ENCODE assay signal across 14 mouse cellular contexts in the genomic region with DNA sequence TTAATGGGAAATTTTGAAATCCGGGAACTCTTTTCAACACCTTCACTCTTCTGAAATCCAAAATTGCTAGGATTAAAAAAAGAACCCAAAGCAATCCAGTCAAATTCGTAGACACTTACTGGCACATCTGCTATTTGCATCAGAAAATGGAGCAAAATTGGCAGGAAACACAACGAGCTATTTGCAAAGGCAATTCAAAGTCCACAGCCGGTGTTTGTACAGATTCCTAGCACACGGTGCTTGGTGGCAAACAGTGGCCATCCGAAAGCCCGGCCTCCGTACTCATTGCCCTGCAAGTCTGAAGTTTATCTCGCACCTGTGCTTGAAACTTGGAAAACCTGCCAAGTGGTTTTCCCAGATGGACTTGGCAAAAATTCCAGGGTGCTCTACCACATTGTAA. TPM values are rescaled to one million over a fixed set of nuclear protein-coding genes. Genes with fewer than 3 reads are reported as not detected.
DNase-seq lines count a peak whose midpoint lies in the region; ATAC-seq and TF ChIP-seq lines count a peak whose summit lies in the region.
"Had no signal": no experiment of that assay in that cellular context is flagged by ENCODE, and none has a peak within 500 bp of the region (broad histone marks: within the 10 kb centered on the region; RNA-seq: fewer than 3 reads in every experiment).

No protein-coding gene starts in this region.

- no peak for TF ChIP-seq CTCF in hindbrain, postnatal 0 days (IDR thresholded peaks at IDR 0.05; ENCODE audit: low read depth)
- TF ChIP-seq CTCF in lung, embryonic 14.5 days (IDR thresholded peaks at IDR 0.05; ENCODE audit: low read depth): no peak

- H3K27ac ChIP-seq in hindbrain, postnatal 0 days: no peak overlapping the region
- H3K27ac ChIP-seq in hindbrain, embryonic 13.5 days: no peak overlapping the region
- no peak overlapping the region for H3K27ac ChIP-seq in lung, embryonic 14.5 days (ENCODE audit: low read depth)
- H3K27ac ChIP-seq: kidney, embryonic 15.5 days; liver, embryonic 13.5 days; neural tube, embryonic 15.5 days had no signal

- no peak for ATAC-seq in hindbrain, postnatal 0 days
- ATAC-seq in hindbrain, embryonic 13.5 days (ENCODE audit: low FRiP score): no peak
- ATAC-seq in lung, embryonic 14.5 days (ENCODE audit: insufficient read depth): no peak
- no peak for ATAC-seq in cerebellum, adult (ENCODE audit: insufficient number of reproducible peaks, low FRiP score, low TSS enrichment)

- H3K4me2 ChIP-seq in hindbrain, postnatal 0 days (ENCODE audit: low read depth, low read length): no peak overlapping the region
- H3K4me2 ChIP-seq in hindbrain, embryonic 13.5 days: no peak overlapping the region
- no peak overlapping the region for H3K4me2 ChIP-seq in lung, embryonic 14.5 days
- H3K4me2 ChIP-seq: kidney, embryonic 15.5 days; liver, embryonic 13.5 days; neural tube, embryonic 15.5 days had no signal

- 43% methylated on average over 9 of the region's 9 CpGs for WGBS in hindbrain, postnatal 0 days
- WGBS in hindbrain, embryonic 13.5 days: 81% methylated on average over 9 of the region's 9 CpGs
- 43% methylated on average over 9 of the region's 9 CpGs for WGBS in lung, embryonic 14.5 days

- DNase-seq in hindbrain, postnatal 0 days (ENCODE audit: low spot score): peak; percentile 8
- peak; percentile 15 for DNase-seq in lung, embryonic 14.5 days
- no peak for DNase-seq in lung, postnatal 14 days
- DNase-seq in layer of hippocampus, postnatal 10 days (ENCODE audit: low spot score in 2 of 2): peak; percentile 16 to 21
- peak; percentile 11 for DNase-seq in skeletal muscle tissue, adult 2 months (ENCODE audit: low read depth, low spot score)
- DNase-seq in thymus, postnatal 0 days (ENCODE audit: low spot score): no peak
- DNase-seq: adrenal gland, adult 2 months; cerebellum, adult 11 months; liver, embryonic 13.5 days; spleen, adult 18-20 months had no signal

- no peaks in the 10 kb centered on the region for H3K9me3 ChIP-seq in hindbrain, postnatal 0 days (ENCODE audit: low read length)
- H3K9me3 ChIP-seq in hindbrain, embryonic 13.5 days: peaks cover 4% of the 10 kb centered on the region; the same call in 1 of the 2 replicates
- H3K9me3 ChIP-seq in lung, embryonic 14.5 days (ENCODE audit: low read depth, low read length): no peaks in the 10 kb centered on the region
- H3K9me3 ChIP-seq: kidney, embryonic 15.5 days; liver, embryonic 13.5 days; neural tube, embryonic 15.5 days had no signal

- no peak overlapping the region for H3K9ac ChIP-seq in hindbrain, postnatal 0 days (replicated peaks; ENCODE audit: low read length)
- no peak overlapping the region for H3K9ac ChIP-seq in hindbrain, embryonic 13.5 days
- no peak overlapping the region for H3K9ac ChIP-seq in lung, embryonic 14.5 days
- H3K9ac ChIP-seq: kidney, embryonic 15.5 days; liver, embryonic 13.5 days; neural tube, embryonic 15.5 days had no signal

- H3K27me3 ChIP-seq in hindbrain, postnatal 0 days (ENCODE audit: insufficient read depth, low read length): no peaks in the 10 kb centered on the region
- H3K27me3 ChIP-seq in hindbrain, embryonic 13.5 days: no peaks in the 10 kb centered on the region
- no peaks in the 10 kb centered on the region for H3K27me3 ChIP-seq in lung, embryonic 14.5 days (ENCODE audit: insufficient read depth, low read length)
- H3K27me3 ChIP-seq: kidney, embryonic 15.5 days; liver, embryonic 13.5 days; neural tube, embryonic 15.5 days had no signal

- H3K36me3 ChIP-seq in hindbrain, postnatal 0 days (ENCODE audit: insufficient read depth, low read length): no peaks in the 10 kb centered on the region
- H3K36me3 ChIP-seq in hindbrain, embryonic 13.5 days: no peaks in the 10 kb centered on the region
- H3K36me3 ChIP-seq in lung, embryonic 14.5 days (ENCODE audit: insufficient read depth): no peaks in the 10 kb centered on the region
- H3K36me3 ChIP-seq: kidney, embryonic 15.5 days; liver, embryonic 13.5 days; neural tube, embryonic 15.5 days had no signal

- 0 out of 2 replicates have a peak, but pooled peaks cover 4% of the 10 kb centered on the region for H3K4me1 ChIP-seq in hindbrain, postnatal 0 days (ENCODE audit: insufficient read depth, low read length)
- H3K4me1 ChIP-seq in hindbrain, embryonic 13.5 days (replicated peaks): peaks cover 3% of the 10 kb centered on the region; the same call in 1 of the 2 replicates
- no peaks in the 10 kb centered on the region for H3K4me1 ChIP-seq in lung, embryonic 14.5 days (ENCODE audit: insufficient read depth)
- H3K4me1 ChIP-seq: kidney, embryonic 15.5 days; liver, embryonic 13.5 days had no signal

- no peak overlapping the region for H3K4me3 ChIP-seq in hindbrain, postnatal 0 days (ENCODE audit: low read length)
- no peak overlapping the region for H3K4me3 ChIP-seq in hindbrain, embryonic 13.5 days
- H3K4me3 ChIP-seq in lung, embryonic 14.5 days (ENCODE audit: low read depth, low read length): no peak overlapping the region
- H3K4me3 ChIP-seq: kidney, embryonic 15.5 days; liver, embryonic 13.5 days; neural tube, embryonic 15.5 days had no signal

RNA-seq across cellular contexts. Expression of gene Ppm1l, which starts 34.3 kb away (rescaled TPM):
- 31.6 and 31.7 TPM in 2 replicates for total RNA-seq in hindbrain, postnatal 0 days (2014; rRNA removed)
- polyA plus RNA-seq in hindbrain, postnatal 0 days (2015; fragmentation: Nextera tagmentation; extraction: Ambion mirVana): 16.7 and 20.3 TPM in 2 replicates
- 22.6 and 23.9 TPM in 2 replicates for polyA plus RNA-seq in hindbrain, embryonic 13.5 days (2015; fragmentation: Nextera tagmentation; extraction: Ambion mirVana)
- 6.3 and 7.6 TPM in 2 replicates for polyA plus RNA-seq in lung, embryonic 14.5 days (2014; fragmentation: Nextera tagmentation; extraction: Ambion mirVana)
- total RNA-seq in layer of hippocampus, postnatal 10 days (2021): 10 to 100 TPM; 56.7 to 57.7 TPM
- polyA plus RNA-seq in thymus, postnatal 0 days (2015; fragmentation: Nextera tagmentation; extraction: Ambion mirVana): 5.1 and 5.9 TPM in 2 replicates

Comparison
In these comparisons a context has a peak if more than half of its experiments do, and no peak if none do; other contexts are left out.
1. DNase-seq: peak in hindbrain, postnatal 0 days (single experiment), lung, embryonic 14.5 days (single experiment), layer of hippocampus, postnatal 10 days (2 of 2) and skeletal muscle tissue, adult 2 months (single experiment); none in lung, postnatal 14 days (single experiment) and thymus, postnatal 0 days (single experiment).